Mouse (Mus musculus): ENCODE measurements around the gene Barhl1. TPM values are rescaled to one million over a fixed set of nuclear protein-coding genes. Genes with fewer than 3 reads are reported as not detected.

Gene Barhl1
- total and polyA plus RNA-seq, 3 experiments: 0.24 TPM; not detected in 2

- H3K27me3 ChIP-seq (replicated peaks): peaks cover 74% of the 10 kb centered on the region
- DNase-seq (ENCODE audit: extremely low read depth): no peak
- no peaks in the 10 kb centered on the region for H3K36me3 ChIP-seq (replicated peaks in 1 of 2; ENCODE audit: control insufficient read depth in 1 of 2, insufficient read depth in 1 of 2, low read length in 1 of 2)
- no peak overlapping the region for H3K27ac ChIP-seq (ENCODE audit: insufficient read depth, low read depth)
- H3K4me1 ChIP-seq (ENCODE audit: control insufficient read depth in 1 of 2, insufficient read depth in 2 of 2): no peaks in the 10 kb centered on the region
- no peaks in the 10 kb centered on the region for H3K9me3 ChIP-seq (replicated peaks; ENCODE audit: low read length)
- no peaks in the 10 kb centered on the region for H3K79me2 ChIP-seq (replicated peaks; ENCODE audit: control insufficient read depth, extremely low read depth, insufficient read depth, poor library complexity, severe bottlenecking)
- TF ChIP-seq TBP (conservative IDR thresholded peaks at IDR 0.05; ENCODE audit: low read depth, low read length) (no peak), ETS1 (conservative IDR thresholded peaks at IDR 0.05; ENCODE audit: low read depth, low read length) (no peak), CTCF (conservative IDR thresholded peaks at IDR 0.05 in 1 of 2, IDR thresholded peaks at IDR 0.05 in 1 of 2; ENCODE audit: low read depth in 2 of 2, low read length in 2 of 2) (no peak), KAT2A (IDR thresholded peaks at IDR 0.05; ENCODE audit: insufficient replicate concordance, low read length) (no peak), RCOR1 (conservative IDR thresholded peaks at IDR 0.05; ENCODE audit: low read depth, low read length) (no peak), TCF12 (IDR thresholded peaks at IDR 0.05; ENCODE audit: low read depth, low read length) (no peak), NRF1 (IDR thresholded peaks at IDR 0.05; ENCODE audit: low read depth, low read length) (no peak), ZNF384 (IDR thresholded peaks at IDR 0.05; ENCODE audit: low read depth, low read length) (no peak), MAZ (IDR thresholded peaks at IDR 0.05; ENCODE audit: low read depth, low read length) (no peak), MYC (IDR thresholded peaks at IDR 0.05; ENCODE audit: low read depth, low read length) (no peak)
- H3K9ac ChIP-seq (ENCODE audit: insufficient read depth, low read depth): no peak overlapping the region
- in situ Hi-C loops (cut with MboI; ENCODE audit: low pct_ligation_motif_present, low pct_unique_long_range_greater_than_20kb, low sequenced_read_pairs): no loop called here
- dilution Hi-C loops (cut with MboI; ENCODE audit: extremely low pct_ligation_motif_present, extremely low pct_unique_long_range_greater_than_20kb, low sequenced_read_pairs): no loop called here
- H3K4me3 ChIP-seq (replicated peaks in 1 of 3; ENCODE audit: low read depth in 2 of 3, low read length in 2 of 3, poor library complexity in 1 of 3): no peak overlapping the region
- no peak overlapping the region for H3K4me2 ChIP-seq (ENCODE audit: insufficient read depth, low read depth, poor library complexity, severe bottlenecking)
Observed at GRCm38 (mm10) chr2:28961636-28962035, 45.2 kb upstream of the Barhl1 start.

DNA sequence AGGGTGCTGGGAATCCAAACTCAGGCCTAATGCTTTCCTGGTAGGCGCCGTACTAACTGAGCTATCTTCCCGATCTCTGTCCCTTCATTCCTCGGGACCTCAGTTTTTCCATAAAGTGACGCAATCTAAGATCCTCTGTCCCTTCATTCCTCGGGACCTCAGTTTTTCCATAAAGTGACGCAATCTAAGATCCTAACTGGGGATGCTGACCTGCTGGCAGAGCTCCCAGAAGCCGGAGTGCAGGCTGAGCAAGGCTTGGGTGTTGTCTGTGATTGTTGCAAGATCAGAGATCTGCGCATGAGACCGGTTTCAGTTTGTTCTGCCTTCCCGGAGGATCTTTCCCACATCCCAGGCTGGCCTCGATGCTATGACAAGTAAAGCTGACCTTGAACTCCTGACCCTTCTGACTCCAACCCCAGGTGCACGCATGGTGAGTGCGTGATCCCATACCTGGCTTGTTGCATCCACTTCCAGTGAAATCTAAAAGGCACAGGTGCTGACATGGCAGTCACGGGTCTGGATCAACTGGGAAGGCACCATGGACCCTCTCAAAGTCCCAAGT, 44.6 kb upstream of the Barhl1 start:
- H3K79me2 ChIP-seq (replicated peaks; ENCODE audit: control insufficient read depth, extremely low read depth, insufficient read depth, poor library complexity, severe bottlenecking): no peaks in the 10 kb centered on the region
- no peaks in the 10 kb centered on the region for H3K9me3 ChIP-seq (replicated peaks; ENCODE audit: low read length)
- H3K27ac ChIP-seq (ENCODE audit: insufficient read depth, low read depth): no peak overlapping the region
- peaks cover 73% of the 10 kb centered on the region for H3K27me3 ChIP-seq (replicated peaks)
- H3K4me3 ChIP-seq (replicated peaks in 1 of 3; ENCODE audit: low read depth in 2 of 3, low read length in 2 of 3, poor library complexity in 1 of 3): no peak overlapping the region
- dilution Hi-C loops (cut with MboI; ENCODE audit: extremely low pct_ligation_motif_present, extremely low pct_unique_long_range_greater_than_20kb, low sequenced_read_pairs): no loop called here
- H3K4me2 ChIP-seq (ENCODE audit: insufficient read depth, low read depth, poor library complexity, severe bottlenecking): no peak overlapping the region
- in situ Hi-C loops (cut with MboI; ENCODE audit: low pct_ligation_motif_present, low pct_unique_long_range_greater_than_20kb, low sequenced_read_pairs): no loop called here
- DNase-seq (ENCODE audit: extremely low read depth): no peak
- H3K36me3 ChIP-seq (replicated peaks in 1 of 2; ENCODE audit: control insufficient read depth in 1 of 2, insufficient read depth in 1 of 2, low read length in 1 of 2): no peaks in the 10 kb centered on the region
- no peak overlapping the region for H3K9ac ChIP-seq (ENCODE audit: insufficient read depth, low read depth)
- TF ChIP-seq TBP (conservative IDR thresholded peaks at IDR 0.05; ENCODE audit: low read depth, low read length) (no peak), ZC3H11A (IDR thresholded peaks at IDR 0.05; ENCODE audit: low read depth, low read length) (no peak), MAX (IDR thresholded peaks at IDR 0.05; ENCODE audit: low read length) (no peak), JUN (IDR thresholded peaks at IDR 0.05; ENCODE audit: insufficient read depth, low read depth, low read length) (no peak), MAFK (IDR thresholded peaks at IDR 0.05; ENCODE audit: insufficient replicate concordance, low read length) (no peak), POLR2A (IDR thresholded peaks at IDR 0.05; ENCODE audit: low read depth, low read length) (no peak), ELF1 (IDR thresholded peaks at IDR 0.05; ENCODE audit: low read depth, low read length) (no peak), RAD21 (IDR thresholded peaks at IDR 0.05; ENCODE audit: low read depth, low read length) (no peak), CHD2 (IDR thresholded peaks at IDR 0.05; ENCODE audit: low read length) (no peak), EP300 (IDR thresholded peaks at IDR 0.05; ENCODE audit: low read length) (no peak), SIN3A (IDR thresholded peaks at IDR 0.05; ENCODE audit: low read length) (no peak)
- H3K4me1 ChIP-seq (ENCODE audit: control insufficient read depth in 1 of 2, insufficient read depth in 2 of 2): no peaks in the 10 kb centered on the region

All from CH12.LX (cell line).